14 mouse cellular contexts compared by ENCODE assay signal in the genomic region with DNA sequence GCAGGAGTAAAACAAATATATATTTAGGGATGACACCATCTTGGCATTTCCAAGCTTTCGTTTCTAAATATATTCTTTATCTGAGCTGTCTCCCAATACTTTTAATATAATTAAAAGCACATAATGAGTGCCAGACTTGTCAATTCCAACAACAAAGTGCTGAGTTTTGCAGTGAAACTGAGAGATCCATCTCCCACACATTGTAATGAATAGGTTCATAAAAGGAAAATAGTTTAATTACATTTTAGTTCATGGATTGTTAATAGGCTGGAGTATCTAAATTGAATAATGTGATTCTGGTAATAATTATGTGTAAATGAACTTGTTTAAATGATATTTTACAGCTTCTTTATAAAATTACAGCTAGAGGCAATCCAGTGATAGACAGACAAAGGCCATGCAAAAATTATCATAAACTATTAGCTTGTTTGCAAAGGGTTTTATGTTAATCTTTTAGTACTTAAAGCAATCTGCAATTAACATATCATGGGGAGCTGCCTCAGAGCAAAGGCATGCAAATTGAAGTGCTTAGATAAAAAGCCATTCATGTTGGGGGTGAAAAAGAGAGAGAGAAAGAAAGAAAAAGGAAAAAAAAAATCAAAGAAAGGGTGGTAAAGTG.
DNase-seq lines count a peak whose midpoint lies in the region; ATAC-seq and TF ChIP-seq lines count a peak whose summit lies in the region.
"Had no signal": no experiment of that assay in that cellular context is flagged by ENCODE, and none has a peak within 500 bp of the region (broad histone marks: within the 10 kb centered on the region; RNA-seq: fewer than 3 reads in every experiment).

No protein-coding gene starts in this region.

- H3K4me1 ChIP-seq in lung, embryonic 14.5 days (ENCODE audit: insufficient read depth), result peaks cover 20% of the 10 kb centered on the region
- H3K4me1 ChIP-seq in hindbrain, embryonic 12.5 days, result peaks cover 15% of the 10 kb centered on the region

- H3K9me3 ChIP-seq in lung, embryonic 14.5 days (ENCODE audit: low read depth, low read length), result no peaks in the 10 kb centered on the region
- H3K9me3 ChIP-seq in hindbrain, embryonic 12.5 days (replicated peaks), result no peaks in the 10 kb centered on the region
- H3K9me3 ChIP-seq: intestine, embryonic 15.5 days had no signal

- 36% methylated on average over 1 of the region's 1 CpGs for WGBS in lung, embryonic 14.5 days
- 54% methylated on average over 1 of the region's 1 CpGs for WGBS in hindbrain, embryonic 12.5 days

- no peak for TF ChIP-seq POLR2A in brain, embryonic 14.5 days (IDR thresholded peaks at IDR 0.05; ENCODE audit: borderline replicate concordance, extremely low read depth, insufficient read depth, insufficient read length, poor library complexity, severe bottlenecking)

- no peak overlapping the region; the same call in 1 of the 2 replicates for H3K4me2 ChIP-seq in lung, embryonic 14.5 days
- no peak overlapping the region for H3K4me2 ChIP-seq in hindbrain, embryonic 12.5 days (replicated peaks)

- no peaks in the 10 kb centered on the region for H3K36me3 ChIP-seq in lung, embryonic 14.5 days (ENCODE audit: insufficient read depth)
- no peaks in the 10 kb centered on the region for H3K36me3 ChIP-seq in hindbrain, embryonic 12.5 days
- H3K36me3 ChIP-seq: intestine, embryonic 15.5 days had no signal

- no peak overlapping the region for H3K4me3 ChIP-seq in lung, embryonic 14.5 days (ENCODE audit: low read depth, low read length)
- no peak overlapping the region for H3K4me3 ChIP-seq in hindbrain, embryonic 12.5 days
- H3K4me3 ChIP-seq: intestine, embryonic 15.5 days had no signal

- no peaks in the 10 kb centered on the region for H3K27me3 ChIP-seq in lung, embryonic 14.5 days (ENCODE audit: insufficient read depth, low read length)
- no peaks in the 10 kb centered on the region for H3K27me3 ChIP-seq in hindbrain, embryonic 12.5 days
- H3K27me3 ChIP-seq: intestine, embryonic 15.5 days had no signal

- no peak for ATAC-seq in lung, embryonic 14.5 days (ENCODE audit: insufficient read depth)
- ATAC-seq in hindbrain, embryonic 12.5 days (ENCODE audit: low FRiP score), result 0 out of 2 replicates have a peak, but pooled peaks have one; percentile 54
- no peak for ATAC-seq in megakaryocyte-erythroid progenitor cell, adult 5-6 weeks (replicated peaks; ENCODE audit: low FRiP score, low TSS enrichment, poor library complexity, severe bottlenecking)
- ATAC-seq: CD4-positive, CD25-positive, alpha-beta regulatory T cell, adult 4 months had no signal

- peak; percentile 10 for DNase-seq in lung, embryonic 14.5 days
- DNase-seq in lung, adult 18-20 months, result no peak
- peak; percentile 24 for DNase-seq in brain, adult 2 months (ENCODE audit: low read depth, low spot score)
- DNase-seq in brain, embryonic 14.5 days (ENCODE audit: low read depth), result peak; percentile 91
- DNase-seq in layer of hippocampus, adult 9-10 months (ENCODE audit: low spot score), result no peak
- no peak for DNase-seq in kidney, postnatal 14 days
- DNase-seq: adrenal gland, adult 2 months; cerebellum, adult 18-20 months; liver; thymus, postnatal 36 days had no signal

- peak overlapping the region; percentile 87 for H3K27ac ChIP-seq in lung, embryonic 14.5 days (ENCODE audit: low read depth)
- no peak overlapping the region for H3K27ac ChIP-seq in hindbrain, embryonic 12.5 days

- TF ChIP-seq CTCF in lung, embryonic 14.5 days (IDR thresholded peaks at IDR 0.05; ENCODE audit: low read depth), result no peak
- TF ChIP-seq CTCF in brain, embryonic 14.5 days (IDR thresholded peaks at IDR 0.05; ENCODE audit: borderline replicate concordance, extremely low read depth, insufficient read depth, insufficient read length), result no peak

- H3K9ac ChIP-seq in lung, embryonic 14.5 days, result no peak overlapping the region
- H3K9ac ChIP-seq in hindbrain, embryonic 12.5 days, result no peak overlapping the region
- H3K9ac ChIP-seq: intestine, embryonic 15.5 days had no signal

Comparison
In these comparisons a context has a peak if more than half of its experiments do, and no peak if none do; other contexts are left out.
1. DNase-seq: peak in lung, embryonic 14.5 days (single experiment), brain, adult 2 months (single experiment) and brain, embryonic 14.5 days (single experiment); none in lung, adult 18-20 months (0 of 2), layer of hippocampus, adult 9-10 months (single experiment) and kidney, postnatal 14 days (single experiment).